Mouse (Mus musculus): Measurements from ENCODE around the gene Timm10.

GRCm38 (mm10) chr2:84837107-84837506 lies 10.3 kb downstream of the Timm10 start:
- no peak for TF ChIP-seq TAL1 (IDR thresholded peaks at IDR 0.05; ENCODE audit: low read length)
- TF ChIP-seq GATA1 (IDR thresholded peaks at IDR 0.05; ENCODE audit: low read length) = no peak

Measured in erythroblast, embryonic 14.5 days (primary cell).